Mouse (Mus musculus) B cell, adult 2 months (primary cell): ENCODE measurements around the gene Trim69.

Source experiments
- DNase-seq, 2 experiments: peaks; one replicate each; pipeline ENCODE4 v3.0.0; 2022

The Trim69 gene

GRCm38 (mm10) chr2:122160680-122161079 is at the start of gene Trim69:
Gene Trim69 (plus strand): TSS chr2:122160700.
- DNase-seq: peak; percentile 89 to 92

GRCm38 (mm10) chr2:122116888-122117287 is 43.6 kb upstream of the Trim69 start:
- DNase-seq: no peak

GRCm38 (mm10) chr2:122117961-122118958 is 42.2 kb upstream of the Trim69 start, which contains the start of gene Spg11:
Gene Spg11 (minus strand): TSS chr2:122118386.
- DNase-seq: peak; percentile 98

- DNase-seq: no peak
These were observed 34.6 kb upstream of the Trim69 start for GRCm38 (mm10) chr2:122125680-122126572.

- DNase-seq: no peak
These were observed 33.6 kb upstream of the Trim69 start for GRCm38 (mm10) chr2:122126765-122127347.

- DNase-seq: no peak
These were observed 32.9 kb upstream of the Trim69 start for GRCm38 (mm10) chr2:122127635-122128034.

- DNase-seq: no peak
These were observed 28.4 kb upstream of the Trim69 start for GRCm38 (mm10) chr2:122132078-122132477.

GRCm38 (mm10) chr2:122132618-122133017 is 27.9 kb upstream of the Trim69 start:
- no peak for DNase-seq

GRCm38 (mm10) chr2:122137839-122138465 is 22.5 kb upstream of the Trim69 start:
- no peak for DNase-seq

GRCm38 (mm10) chr2:122140815-122141214 is 19.7 kb upstream of the Trim69 start:
- no peak for DNase-seq

- no peak for DNase-seq
These were observed 19.1 kb upstream of the Trim69 start for GRCm38 (mm10) chr2:122141332-122141967.

- DNase-seq: no peak
These were observed 17.4 kb upstream of the Trim69 start for GRCm38 (mm10) chr2:122143111-122143510.

- peak in 1 of 2 experiments; percentile 31 for DNase-seq
These were observed 14.7 kb upstream of the Trim69 start for GRCm38 (mm10) chr2:122145756-122146155.

GRCm38 (mm10) chr2:122146687-122147086 is 13.8 kb upstream of the Trim69 start:
- DNase-seq: peak; percentile 33 to 44

GRCm38 (mm10) chr2:122147508-122148241 is 12.8 kb upstream of the Trim69 start, which contains the start of gene B2m:
Gene B2m (plus strand): TSS chr2:122147686.
- peak; percentile 96 to 97 for DNase-seq

GRCm38 (mm10) chr2:122148242-122148917 is 12.1 kb upstream of the Trim69 start:
- peak; percentile 81 to 82 for DNase-seq

GRCm38 (mm10) chr2:122149316-122149715 is 11.2 kb upstream of the Trim69 start:
- DNase-seq: peak; percentile 17 to 36

- no peak for DNase-seq
These were observed 10.8 kb upstream of the Trim69 start for GRCm38 (mm10) chr2:122149716-122150115.

GRCm38 (mm10) chr2:122151221-122151620 is 9.3 kb upstream of the Trim69 start:
- DNase-seq: no peak

- DNase-seq: no peak
These were observed 7.7 kb upstream of the Trim69 start for GRCm38 (mm10) chr2:122152850-122153249.
